In the genomic region with DNA sequence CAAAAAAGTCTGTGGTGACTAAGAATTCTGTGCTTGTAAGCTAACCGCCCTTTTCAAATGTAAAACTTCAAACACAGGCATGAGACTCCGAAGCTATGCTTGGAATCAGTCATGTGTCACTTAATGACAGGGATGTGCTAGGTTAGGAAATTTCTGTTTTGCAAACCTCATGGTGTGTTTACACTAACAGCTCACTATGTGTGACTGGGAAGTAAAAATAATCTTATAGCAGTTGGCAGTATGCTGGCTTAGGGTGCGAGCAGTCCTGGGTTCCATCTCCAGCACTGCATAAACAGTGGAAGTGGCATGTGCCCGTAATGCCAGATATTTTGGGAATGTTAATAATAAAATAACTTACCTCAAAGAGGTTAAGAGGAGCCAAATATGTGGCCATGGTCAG, we compare ENCODE assay signal across 36 mouse cellular contexts. TPM values are rescaled to one million over a fixed set of nuclear protein-coding genes. Genes with fewer than 3 reads are reported as not detected.
DNase-seq lines count a peak whose midpoint lies in the region; ATAC-seq lines count a peak whose summit lies in the region.
"Had no signal": no experiment of that assay in that cellular context is flagged by ENCODE, and none has a peak within 500 bp of the region (broad histone marks: within the 10 kb centered on the region; RNA-seq: fewer than 3 reads in every experiment).

No protein-coding gene starts in this region.

- intact Hi-C loops in heart, postnatal 14 days (cut with DNase I), result no loop called here

- no peak overlapping the region for H3K4me3 ChIP-seq in heart, embryonic 14.5 days (ENCODE audit: control insufficient read depth in 1 of 2, insufficient read depth in 1 of 2, low read depth in 1 of 2, low read length in 2 of 2)
- H3K4me3 ChIP-seq in liver, embryonic 15.5 days (replicated peaks), result no peak overlapping the region

- H3K27me3 ChIP-seq in heart, embryonic 14.5 days (ENCODE audit: control insufficient read depth, insufficient read depth, low read length), result no peaks in the 10 kb centered on the region
- H3K27me3 ChIP-seq in liver, embryonic 15.5 days, result no peaks in the 10 kb centered on the region
- H3K27me3 ChIP-seq: embryonic facial prominence, embryonic 13.5 days; kidney, embryonic 15.5 days; limb, embryonic 13.5 days had no signal

- H3K36me3 ChIP-seq in heart, embryonic 14.5 days (ENCODE audit: control insufficient read depth, insufficient read depth, low read length), result peaks cover 13% of the 10 kb centered on the region; the same call in 1 of the 2 replicates
- no peaks in the 10 kb centered on the region for H3K36me3 ChIP-seq in liver, embryonic 15.5 days (replicated peaks)
- H3K36me3 ChIP-seq: embryonic facial prominence, embryonic 13.5 days; kidney, embryonic 15.5 days; limb, embryonic 13.5 days; midbrain, embryonic 10.5 days; midbrain, embryonic 15.5 days had no signal

- no peaks in the 10 kb centered on the region for H3K9me3 ChIP-seq in heart, embryonic 14.5 days (ENCODE audit: control insufficient read depth, low read length)
- no peaks in the 10 kb centered on the region for H3K9me3 ChIP-seq in liver, embryonic 15.5 days (replicated peaks)
- H3K9me3 ChIP-seq: embryonic facial prominence, embryonic 13.5 days; G1E; hindbrain, embryonic 12.5 days; kidney, embryonic 15.5 days; limb, embryonic 13.5 days; midbrain, embryonic 10.5 days; midbrain, embryonic 15.5 days had no signal

- peak overlapping the region in 1 of 2 experiments; percentile 85; a peak in 2 of 4 replicates for H3K27ac ChIP-seq in heart, embryonic 14.5 days (replicated peaks in 1 of 2; ENCODE audit: control insufficient read depth in 1 of 2, insufficient read depth in 1 of 2, low read depth in 2 of 2, low read length in 2 of 2)
- H3K27ac ChIP-seq in liver, embryonic 15.5 days (replicated peaks), result 0 out of 2 replicates have a peak overlapping the region, but pooled peaks have one; percentile 1
- H3K27ac ChIP-seq: hindbrain, embryonic 12.5 days; liver, embryonic 14.5 days; midbrain, embryonic 10.5 days; midbrain, embryonic 15.5 days had no signal

- peak overlapping the region; percentile 80; the same call in 1 of the 2 replicates for H3K4me2 ChIP-seq in heart, embryonic 14.5 days (ENCODE audit: low read length)
- no peak overlapping the region for H3K4me2 ChIP-seq in liver, embryonic 15.5 days

- no peak for ATAC-seq in heart, embryonic 14.5 days (ENCODE audit: insufficient number of reproducible peaks, insufficient read depth, low FRiP score, low read depth)
- no peak for ATAC-seq in liver, embryonic 15.5 days (ENCODE audit: insufficient read depth)
- ATAC-seq: forebrain, embryonic 16.5 days; hindbrain, postnatal 0 days; midbrain, embryonic 15.5 days had no signal

- DNase-seq in cerebellum, adult 9-10 months, result peak; percentile 24
- no peak for DNase-seq in cerebellum, adult 18-20 months
- no peak for DNase-seq in heart, postnatal 14 days
- no peak for DNase-seq in liver
- DNase-seq in lung, postnatal 10 days, result peak; percentile 40
- no peak for DNase-seq in lung, adult 18-20 months
- DNase-seq: adrenal gland, adult 8-10 months; cerebellum, postnatal 10 days; heart, postnatal 10 days; kidney, postnatal 25 days; right cerebral cortex, adult 18-20 months; thymus, adult 18-20 months; thymus, postnatal 25 days had no signal

- H3K9ac ChIP-seq in heart, embryonic 14.5 days (ENCODE audit: low read length), result no peak overlapping the region
- no peak overlapping the region for H3K9ac ChIP-seq in liver, embryonic 15.5 days
- H3K9ac ChIP-seq: hindbrain, embryonic 12.5 days; midbrain, embryonic 15.5 days had no signal

- WGBS in heart, embryonic 14.5 days, result 57% methylated on average over 4 of the region's 4 CpGs
- WGBS in liver, embryonic 15.5 days (ENCODE audit: insufficient replicate concordance), result 69% methylated on average over 4 of the region's 4 CpGs

- H3K4me1 ChIP-seq in heart, embryonic 14.5 days (ENCODE audit: control insufficient read depth in 2 of 2, insufficient read depth in 2 of 2, low read length in 2 of 2), result peaks cover 16 to 53% of the 10 kb centered on the region in 2 experiments
- H3K4me1 ChIP-seq in liver, embryonic 15.5 days (replicated peaks), result peaks cover 73% of the 10 kb centered on the region

RNA-seq across cellular contexts. Expression of a gene that starts 0.5 kb away (rescaled TPM):
- 39.1 and 40.5 TPM in 2 replicates for polyA plus RNA-seq in heart, embryonic 14.5 days (2014; fragmentation: Nextera tagmentation; extraction: Ambion mirVana)
- total RNA-seq in heart, postnatal 14 days (2021), result 10 to 100 TPM; 34.6 to 39.4 TPM
- polyA plus RNA-seq in liver, embryonic 15.5 days (2015; fragmentation: Nextera tagmentation; extraction: Ambion mirVana), result 15.4 and 18.7 TPM in 2 replicates

RNA-seq across cellular contexts. Expression of a gene that starts 20.2 kb away (rescaled TPM):
- 320 and 338 TPM in 2 replicates for polyA plus RNA-seq in heart, embryonic 14.5 days (2014; fragmentation: Nextera tagmentation; extraction: Ambion mirVana)
- 100 to 1,000 TPM; 190 to 191 TPM for total RNA-seq in heart, postnatal 14 days (2021)
- 32.0 and 34.7 TPM in 2 replicates for polyA plus RNA-seq in liver, embryonic 15.5 days (2015; fragmentation: Nextera tagmentation; extraction: Ambion mirVana)

RNA-seq across cellular contexts. Expression of a gene that starts 20.4 kb away (rescaled TPM):
- 180 and 187 TPM in 2 replicates for polyA plus RNA-seq in heart, embryonic 14.5 days (2014; fragmentation: Nextera tagmentation; extraction: Ambion mirVana)
- total RNA-seq in heart, postnatal 14 days (2021), result 10 to 100 TPM; 95.5 to 98.9 TPM
- polyA plus RNA-seq in liver, embryonic 15.5 days (2015; fragmentation: Nextera tagmentation; extraction: Ambion mirVana), result 93.1 and 113 TPM in 2 replicates

RNA-seq across cellular contexts. Expression of a gene that starts 26.6 kb away (rescaled TPM):
- 0.57 and 0.69 TPM in 2 replicates for polyA plus RNA-seq in heart, embryonic 14.5 days (2014; fragmentation: Nextera tagmentation; extraction: Ambion mirVana)
- total RNA-seq in heart, postnatal 14 days (2021), result not detected
- polyA plus RNA-seq in liver, embryonic 15.5 days (2015; fragmentation: Nextera tagmentation; extraction: Ambion mirVana), result 0.29 and 0.68 TPM in 2 replicates
- total RNA-seq: adrenal gland, adult 8-10 months; common myeloid progenitor, adult 5-6 weeks; gastrocnemius, adult 8-10 months; heart, postnatal 10 days; hindbrain, postnatal 0 days; layer of hippocampus, adult 18-20 months; layer of hippocampus, postnatal 10 days; left cerebral cortex, adult 18-20 months; left cerebral cortex, postnatal 25 days; megakaryocyte progenitor cell, adult 5-6 weeks had no signal
- polyA plus RNA-seq: C2C12; erythroblast, embryonic 14.5 days; forebrain, embryonic 11.5 days; G1E; hindbrain, postnatal 0 days had no signal

RNA-seq across cellular contexts. Expression of a gene that starts 57.0 kb away (rescaled TPM):
- polyA plus RNA-seq in heart, embryonic 14.5 days (2014; fragmentation: Nextera tagmentation; extraction: Ambion mirVana), result 0.34 and 0.55 TPM in 2 replicates
- total RNA-seq in heart, postnatal 14 days (2021), result under 1 TPM; 0.12 to 0.67 TPM
- polyA plus RNA-seq in liver, embryonic 15.5 days (2015; fragmentation: Nextera tagmentation; extraction: Ambion mirVana), result 0.06 TPM in 1 of 2 replicates, not detected in the other
- total RNA-seq: common myeloid progenitor, adult 5-6 weeks; neutrophil, adult 5-6 weeks had no signal
- polyA plus RNA-seq: C2C12; erythroblast, embryonic 14.5 days; G1E had no signal

Comparison
In these comparisons a context has a peak if more than half of its experiments do, and no peak if none do; other contexts are left out.
1. DNase-seq: peak in cerebellum, adult 9-10 months (single experiment) and lung, postnatal 10 days (single experiment); none in cerebellum, adult 18-20 months (0 of 2), heart, postnatal 14 days (0 of 2), liver (single experiment) and lung, adult 18-20 months (0 of 2).